ENCODE assay signal across 8 mouse cellular contexts in the genomic region with DNA sequence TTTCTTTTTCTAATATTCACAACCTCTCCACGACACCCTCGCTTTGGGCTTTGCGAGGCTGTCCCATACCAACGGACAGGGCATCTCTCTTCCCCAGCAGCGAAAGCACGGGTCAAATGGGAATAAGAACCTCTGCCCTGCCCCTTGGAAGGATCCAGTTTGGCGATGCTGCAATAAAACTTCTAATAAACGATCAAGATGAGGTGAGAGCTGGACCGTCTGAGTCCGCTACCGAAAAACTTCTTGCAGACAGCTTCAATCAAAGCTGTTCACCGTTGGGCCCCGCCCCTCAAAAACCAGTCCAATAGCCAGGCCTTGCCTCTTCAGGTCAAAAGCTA. TPM values are rescaled to one million over a fixed set of nuclear protein-coding genes. Genes with fewer than 3 reads are reported as not detected.
DNase-seq lines count a peak whose midpoint lies in the region; ATAC-seq lines count a peak whose summit lies in the region.

No protein-coding gene starts in this region.

- peaks cover 20% of the 10 kb centered on the region for H3K36me3 ChIP-seq in kidney, embryonic 15.5 days
- peaks cover 5% of the 10 kb centered on the region; the same call in 1 of the 2 replicates for H3K36me3 ChIP-seq in hindbrain, embryonic 15.5 days
- H3K36me3 ChIP-seq in midbrain, embryonic 15.5 days (replicated peaks): no peaks in the 10 kb centered on the region

- under 1% methylated on average over 13 of the region's 13 CpGs for WGBS in kidney, embryonic 15.5 days
- WGBS in hindbrain, embryonic 15.5 days: under 1% methylated on average over 13 of the region's 13 CpGs
- under 1% methylated on average over 13 of the region's 13 CpGs for WGBS in midbrain, embryonic 15.5 days

- peaks cover 16% of the 10 kb centered on the region for H3K4me1 ChIP-seq in kidney, embryonic 15.5 days
- H3K4me1 ChIP-seq in brown adipose tissue, adult 24 weeks (ENCODE audit: control insufficient read depth, insufficient read depth, insufficient read length, low read length): no peaks in the 10 kb centered on the region; the same call in 1 of the 2 replicates
- H3K4me1 ChIP-seq in hindbrain, embryonic 15.5 days (replicated peaks): peaks cover 16% of the 10 kb centered on the region; the same call in 1 of the 2 replicates
- H3K4me1 ChIP-seq in midbrain, embryonic 15.5 days: peaks cover 16% of the 10 kb centered on the region

- peak overlapping the region; percentile 92 for H3K4me3 ChIP-seq in kidney, embryonic 15.5 days (replicated peaks)
- H3K4me3 ChIP-seq in brown adipose tissue, adult 24 weeks (ENCODE audit: insufficient read depth, low read depth, low read length): peak overlapping the region; percentile 66
- H3K4me3 ChIP-seq in hindbrain, embryonic 15.5 days: peak overlapping the region; percentile 79
- peak overlapping the region; percentile 67 for H3K4me3 ChIP-seq in midbrain, embryonic 15.5 days

- ATAC-seq in kidney, embryonic 15.5 days (replicated peaks; ENCODE audit: low FRiP score): no peak
- no peak for ATAC-seq in hindbrain, embryonic 15.5 days (ENCODE audit: low FRiP score, low read depth)
- ATAC-seq in midbrain, embryonic 15.5 days (replicated peaks): 0 out of 2 replicates have a peak, but pooled peaks have one; percentile 0
- ATAC-seq in granulocyte monocyte progenitor cell, adult 5-6 weeks (replicated peaks; ENCODE audit: poor library complexity, severe bottlenecking): no peak
- no peak for ATAC-seq in frontal cortex, adult (ENCODE audit: low TSS enrichment)

- peak overlapping the region; percentile 98 for H3K27ac ChIP-seq in kidney, embryonic 15.5 days
- no peak overlapping the region for H3K27ac ChIP-seq in brown adipose tissue, adult 24 weeks (replicated peaks; ENCODE audit: low read depth, low read length)
- peak overlapping the region; percentile 83 for H3K27ac ChIP-seq in hindbrain, embryonic 15.5 days (replicated peaks)
- H3K27ac ChIP-seq in midbrain, embryonic 15.5 days: peak overlapping the region; percentile 83; the same call in 1 of the 2 replicates

- no peaks in the 10 kb centered on the region for H3K27me3 ChIP-seq in kidney, embryonic 15.5 days
- H3K27me3 ChIP-seq in hindbrain, embryonic 15.5 days: no peaks in the 10 kb centered on the region
- H3K27me3 ChIP-seq in midbrain, embryonic 15.5 days (replicated peaks): no peaks in the 10 kb centered on the region

- DNase-seq in kidney, adult 18-20 months: no peak
- DNase-seq in kidney, postnatal 4 days: no peak

- peak overlapping the region; percentile 72 for H3K4me2 ChIP-seq in kidney, embryonic 15.5 days
- H3K4me2 ChIP-seq in hindbrain, embryonic 15.5 days: peak overlapping the region; percentile 69
- peak overlapping the region; percentile 71 for H3K4me2 ChIP-seq in midbrain, embryonic 15.5 days

- H3K9me3 ChIP-seq in kidney, embryonic 15.5 days (replicated peaks): no peaks in the 10 kb centered on the region
- no peaks in the 10 kb centered on the region for H3K9me3 ChIP-seq in hindbrain, embryonic 15.5 days
- H3K9me3 ChIP-seq in midbrain, embryonic 15.5 days: no peaks in the 10 kb centered on the region

- peak overlapping the region; percentile 58 for H3K9ac ChIP-seq in kidney, embryonic 15.5 days
- H3K9ac ChIP-seq in hindbrain, embryonic 15.5 days: peak overlapping the region; percentile 65
- peak overlapping the region; percentile 61; the same call in 1 of the 2 replicates for H3K9ac ChIP-seq in midbrain, embryonic 15.5 days

RNA-seq across cellular contexts. Expression of a gene that starts 0.8 kb away (rescaled TPM):
- 25.5 and 26.8 TPM in 2 replicates for polyA plus RNA-seq in kidney, embryonic 15.5 days (2015; fragmentation: Nextera tagmentation; extraction: Ambion mirVana)
- polyA plus RNA-seq in brown adipose tissue, adult 24 weeks (2012; ENCODE audit: insufficient read depth, insufficient read length, missing spikeins): 7.5 and 8.2 TPM in 2 replicates
- 13.9 and 16.0 TPM in 2 replicates for polyA plus RNA-seq in hindbrain, embryonic 15.5 days (2015; fragmentation: Nextera tagmentation; extraction: Ambion mirVana)
- polyA plus RNA-seq in midbrain, embryonic 15.5 days (2015; fragmentation: Nextera tagmentation; extraction: Ambion mirVana): 13.2 and 13.4 TPM in 2 replicates
- 14.7 and 19.2 TPM in 2 replicates for total RNA-seq in granulocyte monocyte progenitor cell, adult 5-6 weeks (2014; fragmentation: Nextera tagmentation)
- total RNA-seq in granulocyte monocyte progenitor cell, adult 5-6 weeks (2017): 19.1 and 23.0 TPM in 2 replicates

RNA-seq across cellular contexts. Expression of a gene that starts 19.4 kb away (rescaled TPM):
- polyA plus RNA-seq in kidney, embryonic 15.5 days (2015; fragmentation: Nextera tagmentation; extraction: Ambion mirVana): 52.9 and 53.2 TPM in 2 replicates
- polyA plus RNA-seq in brown adipose tissue, adult 24 weeks (2012; ENCODE audit: insufficient read depth, insufficient read length, missing spikeins): 61.6 and 84.5 TPM in 2 replicates
- polyA plus RNA-seq in hindbrain, embryonic 15.5 days (2015; fragmentation: Nextera tagmentation; extraction: Ambion mirVana): 38.4 and 41.4 TPM in 2 replicates
- polyA plus RNA-seq in midbrain, embryonic 15.5 days (2015; fragmentation: Nextera tagmentation; extraction: Ambion mirVana): 41.8 and 48.4 TPM in 2 replicates
- total RNA-seq in granulocyte monocyte progenitor cell, adult 5-6 weeks (2014; fragmentation: Nextera tagmentation): 15.8 and 38.5 TPM in 2 replicates
- 20.7 and 36.9 TPM in 2 replicates for total RNA-seq in granulocyte monocyte progenitor cell, adult 5-6 weeks (2017)

RNA-seq across cellular contexts. Expression of a gene that starts 38.4 kb away (rescaled TPM):
- polyA plus RNA-seq in kidney, embryonic 15.5 days (2015; fragmentation: Nextera tagmentation; extraction: Ambion mirVana): 40.4 and 42.3 TPM in 2 replicates
- 25.5 and 32.8 TPM in 2 replicates for polyA plus RNA-seq in brown adipose tissue, adult 24 weeks (2012; ENCODE audit: insufficient read depth, insufficient read length, missing spikeins)
- 26.6 and 28.9 TPM in 2 replicates for polyA plus RNA-seq in hindbrain, embryonic 15.5 days (2015; fragmentation: Nextera tagmentation; extraction: Ambion mirVana)
- polyA plus RNA-seq in midbrain, embryonic 15.5 days (2015; fragmentation: Nextera tagmentation; extraction: Ambion mirVana): 30.5 and 30.9 TPM in 2 replicates
- 121 and 122 TPM in 2 replicates for total RNA-seq in granulocyte monocyte progenitor cell, adult 5-6 weeks (2014; fragmentation: Nextera tagmentation)
- 140 and 147 TPM in 2 replicates for total RNA-seq in granulocyte monocyte progenitor cell, adult 5-6 weeks (2017)

RNA-seq across cellular contexts. Expression of a gene that starts 59.0 kb away (rescaled TPM):
- 7.3 and 7.4 TPM in 2 replicates for polyA plus RNA-seq in kidney, embryonic 15.5 days (2015; fragmentation: Nextera tagmentation; extraction: Ambion mirVana)
- 174 and 262 TPM in 2 replicates for polyA plus RNA-seq in brown adipose tissue, adult 24 weeks (2012; ENCODE audit: insufficient read depth, insufficient read length, missing spikeins)
- polyA plus RNA-seq in hindbrain, embryonic 15.5 days (2015; fragmentation: Nextera tagmentation; extraction: Ambion mirVana): 0.97 and 1.6 TPM in 2 replicates
- polyA plus RNA-seq in midbrain, embryonic 15.5 days (2015; fragmentation: Nextera tagmentation; extraction: Ambion mirVana): 0.81 and 0.91 TPM in 2 replicates
- not detected in 2 replicates for total RNA-seq in granulocyte monocyte progenitor cell, adult 5-6 weeks (2014; fragmentation: Nextera tagmentation)
- total RNA-seq in granulocyte monocyte progenitor cell, adult 5-6 weeks (2017): 1.2 TPM in 1 of 2 replicates, not detected in the other
